Mouse (Mus musculus): ENCODE measurements around the gene Efnb2.

The Efnb2 gene

DNA sequence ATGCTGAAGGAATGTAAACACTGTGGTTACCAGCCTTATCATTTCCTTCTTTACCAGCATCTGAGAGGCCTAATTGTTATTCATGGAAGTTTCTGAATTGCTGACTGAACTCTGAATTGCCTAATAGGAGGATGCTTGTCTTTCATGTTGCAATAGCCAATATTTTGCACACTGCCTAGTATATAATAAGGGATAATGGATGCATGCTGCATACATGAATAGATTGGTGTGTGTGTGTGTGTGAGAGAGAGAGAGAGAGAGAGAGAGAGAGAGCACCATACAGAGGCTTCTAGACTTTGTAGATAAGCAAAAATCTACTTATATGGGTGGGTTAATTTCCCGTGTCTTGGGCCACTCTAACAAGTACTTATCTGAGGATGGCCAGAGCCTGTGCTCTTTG, 47.2 kb downstream of the Efnb2 start:
- no peak for DNase-seq (ENCODE audit: low spot score in 2 of 2)

GRCm38 (mm10) chr8:8611928-8612327, 49.1 kb downstream of the Efnb2 start:
- DNase-seq (ENCODE audit: low spot score in 2 of 2) = no peak

GRCm38 (mm10) chr8:8609791-8610190, 51.3 kb downstream of the Efnb2 start:
- no peak for DNase-seq (ENCODE audit: low spot score in 2 of 2)

DNA sequence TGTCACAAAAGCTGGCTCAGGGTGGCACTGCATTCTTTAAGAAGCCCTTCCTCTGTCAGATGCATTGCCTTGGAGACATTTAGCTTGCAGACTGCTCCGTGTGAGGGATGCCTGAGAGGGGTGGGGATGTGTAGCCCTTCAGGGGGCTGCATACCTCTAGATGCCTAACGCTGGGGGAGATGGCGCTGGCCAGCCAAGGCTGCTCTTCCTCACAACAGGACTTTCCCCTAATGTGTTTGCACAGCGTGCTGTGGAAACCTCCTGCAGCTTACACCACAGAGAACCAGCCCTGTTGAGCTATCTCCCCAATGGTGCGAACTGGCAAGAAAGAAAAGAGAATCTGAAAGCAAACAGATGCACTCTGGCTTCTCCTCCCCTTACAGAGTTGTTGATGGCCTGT, 51.9 kb downstream of the Efnb2 start:
- no peak for DNase-seq (ENCODE audit: low spot score in 2 of 2)

DNA sequence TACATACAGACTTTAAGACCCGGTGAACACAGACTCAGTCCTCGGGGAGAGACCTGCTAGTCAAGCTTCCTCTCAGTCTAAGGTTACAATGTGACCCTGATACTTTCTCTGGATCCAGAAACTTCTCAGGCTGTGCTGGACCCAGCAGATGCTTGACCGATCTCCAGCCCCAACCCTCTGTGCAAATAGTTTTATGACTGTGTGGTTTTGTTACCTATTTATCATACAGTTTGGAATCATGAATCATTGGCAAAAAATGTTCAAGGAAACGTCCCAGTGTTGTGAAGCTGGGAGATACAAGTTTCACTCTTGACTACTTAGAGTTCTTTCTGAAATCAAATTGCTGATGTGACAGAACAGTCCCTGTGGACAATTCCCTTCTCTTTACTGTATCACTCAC, 55.4 kb downstream of the Efnb2 start:
- DNase-seq (ENCODE audit: low spot score in 2 of 2) = no peak

DNA sequence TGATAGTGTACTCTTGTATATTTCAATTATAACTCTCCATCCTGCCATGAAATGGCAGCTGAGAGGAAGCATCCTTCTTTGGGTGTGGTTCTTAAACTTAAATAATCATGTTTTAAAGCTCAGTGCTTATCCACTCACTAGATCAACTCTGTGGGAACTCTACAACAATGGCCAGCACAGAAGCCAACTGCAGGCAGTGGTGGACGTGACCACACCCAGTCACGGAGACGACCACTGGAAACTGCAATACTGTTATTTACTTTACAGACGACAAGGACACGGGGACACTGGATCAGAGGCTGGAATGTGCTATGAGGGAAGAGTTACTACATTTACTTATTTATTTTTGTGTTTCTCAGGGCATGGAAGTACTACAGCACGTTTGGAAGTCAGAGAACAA, 57.2 kb downstream of the Efnb2 start:
- no peak for DNase-seq (ENCODE audit: low spot score in 2 of 2)

DNA sequence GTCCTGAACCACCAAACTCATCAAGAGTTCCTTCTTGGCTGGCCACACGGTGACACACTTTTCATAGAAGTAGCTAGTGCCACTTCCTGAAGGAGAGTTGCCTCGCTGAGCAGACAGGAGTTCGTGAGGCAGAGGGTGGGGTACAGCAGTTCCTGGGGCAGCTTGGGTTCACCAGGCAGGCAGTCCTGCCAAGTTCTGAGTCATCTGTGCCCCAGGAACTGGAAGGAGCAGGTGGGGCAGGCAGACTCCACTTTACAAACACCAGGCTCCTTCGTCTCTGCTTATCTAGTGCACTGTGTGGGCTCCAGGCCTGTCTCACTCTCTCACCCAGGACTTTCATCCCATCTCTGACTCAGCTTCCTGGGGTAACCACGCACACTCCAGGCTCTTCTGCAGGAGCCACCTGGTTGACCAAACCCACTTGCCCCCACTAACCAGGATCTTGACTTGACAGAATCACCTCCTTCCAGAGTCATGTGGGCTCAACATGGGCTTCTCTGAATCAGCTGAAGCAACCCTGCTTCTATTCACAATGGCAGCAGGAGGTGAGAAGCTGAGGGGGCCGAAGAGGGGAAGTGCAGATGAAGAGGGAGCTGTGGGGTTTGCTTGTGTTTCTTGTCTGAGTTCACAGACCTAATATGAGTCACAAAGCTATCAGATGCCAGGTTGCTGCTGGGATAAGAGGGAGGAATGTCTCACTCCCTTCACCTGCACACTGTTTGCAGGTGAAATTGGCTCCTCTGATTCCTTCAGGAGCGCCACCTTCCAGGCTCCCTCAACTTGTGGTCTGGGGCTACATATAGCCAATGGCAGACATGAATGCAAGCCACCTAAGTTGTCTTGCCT, 58.2 kb downstream of the Efnb2 start:
- no peak for DNase-seq (ENCODE audit: low spot score in 2 of 2)

DNA sequence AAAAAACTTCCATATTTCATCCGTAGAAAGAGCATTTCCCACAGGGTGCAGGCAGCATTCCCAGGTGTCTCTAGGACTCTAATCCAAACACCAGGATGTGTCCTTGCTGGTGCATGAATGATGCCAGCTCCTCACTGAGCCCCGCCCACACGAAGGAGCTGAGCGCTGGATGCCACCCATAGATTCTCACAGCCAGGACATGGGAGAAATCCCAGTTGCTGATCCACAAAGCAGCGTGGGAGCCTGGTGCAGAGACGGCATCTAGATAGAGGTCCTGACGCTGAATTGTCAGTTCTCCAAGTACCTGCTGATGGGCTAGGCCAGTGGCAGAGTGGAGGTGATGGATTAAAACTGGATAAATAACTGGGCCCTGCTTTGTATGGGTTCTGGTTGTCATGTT, 61.1 kb downstream of the Efnb2 start:
- DNase-seq (ENCODE audit: low spot score in 2 of 2) = no peak

GRCm38 (mm10) chr8:8597434-8597833, 63.6 kb downstream of the Efnb2 start:
- no peak for DNase-seq (ENCODE audit: low spot score in 2 of 2)

DNA sequence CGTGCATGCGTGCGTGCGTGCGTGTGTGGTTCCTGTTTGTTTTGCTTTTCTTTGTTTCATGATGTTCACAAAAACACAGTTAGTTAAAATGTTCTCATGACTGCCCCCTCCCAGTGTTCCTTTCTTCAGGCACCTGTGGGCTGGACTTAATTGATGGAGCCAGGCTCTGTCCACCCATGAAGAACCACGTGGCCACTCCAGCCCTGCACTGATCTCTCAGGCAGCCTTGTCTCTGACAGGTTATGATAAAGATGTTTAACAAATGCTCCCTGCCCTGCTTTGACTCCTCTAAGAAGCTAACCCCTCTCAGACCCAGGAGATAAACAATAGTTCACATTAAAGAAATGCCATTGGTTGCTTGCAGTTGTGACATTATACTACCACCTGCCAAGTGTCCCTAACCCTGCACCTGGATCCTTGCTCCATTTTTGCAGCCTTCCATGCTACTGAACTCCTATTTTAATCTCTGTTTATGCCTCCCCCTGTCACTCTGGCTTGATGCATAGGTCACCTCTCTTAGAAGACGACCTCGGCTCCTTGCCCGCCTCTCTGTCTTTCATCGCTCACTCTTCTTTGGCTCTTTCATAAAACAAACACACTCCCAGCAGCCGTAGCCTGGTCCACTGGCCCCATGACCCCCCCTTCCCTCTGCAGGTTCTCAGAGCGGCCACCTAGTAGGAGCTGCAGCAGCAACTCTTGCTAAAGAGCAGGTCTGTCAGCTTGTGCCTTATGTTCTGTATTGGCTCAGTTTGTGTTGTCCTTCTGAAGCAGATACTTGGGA, 65.0 kb downstream of the Efnb2 start:
- DNase-seq (ENCODE audit: low spot score in 2 of 2) = no peak

DNA sequence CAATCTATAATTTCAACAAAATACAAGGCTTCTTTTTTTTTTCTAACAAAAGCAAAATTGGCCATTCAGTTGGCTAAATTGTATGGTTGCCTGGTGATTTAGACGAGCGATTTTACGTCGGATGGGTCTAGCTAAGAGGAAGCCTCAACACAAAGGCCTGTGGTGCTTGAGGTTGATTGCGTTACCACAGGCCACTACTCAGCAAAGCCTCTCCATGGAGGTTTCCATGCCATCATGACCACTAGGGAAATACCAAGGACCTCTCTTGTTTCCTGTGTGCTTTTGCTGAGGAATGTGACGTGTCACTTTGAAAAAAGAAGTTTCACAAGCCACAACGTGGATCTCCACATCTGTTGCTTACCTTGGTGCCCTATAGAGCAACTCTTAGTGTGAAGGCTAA, 67.2 kb downstream of the Efnb2 start:
- no peak for DNase-seq (ENCODE audit: low spot score in 2 of 2)

DNA sequence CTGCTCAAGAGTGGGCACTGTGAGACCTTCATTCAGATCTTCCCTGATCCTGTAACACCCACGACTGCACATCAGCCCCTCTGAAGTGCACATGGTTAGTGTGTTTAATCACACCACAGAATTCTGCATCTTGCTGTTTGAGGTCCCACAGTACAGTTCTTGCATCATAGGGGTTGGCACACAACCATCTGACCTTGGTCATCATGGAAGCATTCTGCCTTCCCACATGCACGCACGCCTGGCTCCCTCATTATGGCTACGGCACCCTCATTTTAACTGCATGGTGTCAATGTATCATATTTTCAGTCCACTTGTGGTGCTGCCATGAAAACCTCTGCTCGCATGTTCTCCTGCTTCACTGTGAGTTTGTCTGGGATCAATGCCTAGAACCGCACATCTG, 67.7 kb downstream of the Efnb2 start:
- no peak for DNase-seq (ENCODE audit: low spot score in 2 of 2)

GRCm38 (mm10) chr8:8592331-8592730, 68.7 kb downstream of the Efnb2 start:
- DNase-seq (ENCODE audit: low spot score in 2 of 2) = no peak

- no peak for DNase-seq (ENCODE audit: low spot score in 2 of 2)
Observed at GRCm38 (mm10) chr8:8583981-8584377, 77.1 kb downstream of the Efnb2 start.

DNA sequence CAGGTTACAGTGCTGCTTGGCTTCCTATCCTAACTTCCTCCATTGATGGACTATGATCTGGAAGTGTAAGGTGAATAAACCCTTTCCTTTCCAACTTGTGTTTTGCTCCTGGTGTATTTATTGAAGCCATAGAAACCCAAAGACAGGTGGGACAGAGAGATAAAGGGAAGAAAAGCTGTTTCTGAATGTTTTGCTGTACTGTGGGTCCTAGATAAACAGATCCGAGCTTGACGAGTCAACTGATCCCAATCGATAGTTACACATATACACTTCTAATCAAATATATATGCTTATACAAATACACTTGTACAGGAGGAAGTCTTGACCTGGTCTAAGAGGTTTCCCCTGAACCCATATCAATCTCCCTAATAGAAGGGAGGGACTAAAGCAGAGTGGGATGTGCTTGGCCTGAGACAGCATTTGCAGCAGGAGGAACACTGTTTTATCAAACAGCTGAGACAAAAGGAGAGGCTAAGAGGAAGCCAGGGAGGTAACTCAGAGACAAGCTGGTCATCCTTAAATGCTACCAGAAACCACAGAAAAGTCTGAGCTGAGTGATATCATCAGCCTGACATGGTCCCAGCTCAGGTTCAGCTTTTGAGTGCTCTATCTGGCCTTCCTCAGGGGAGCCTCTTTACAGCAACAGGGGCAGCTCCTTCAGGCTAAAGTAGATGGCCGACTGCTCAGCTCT, 77.6 kb downstream of the Efnb2 start:
- no peak for DNase-seq (ENCODE audit: low spot score in 2 of 2)

GRCm38 (mm10) chr8:8577770-8578303, 83.2 kb downstream of the Efnb2 start:
- DNase-seq (ENCODE audit: low spot score in 2 of 2) = no peak

DNA sequence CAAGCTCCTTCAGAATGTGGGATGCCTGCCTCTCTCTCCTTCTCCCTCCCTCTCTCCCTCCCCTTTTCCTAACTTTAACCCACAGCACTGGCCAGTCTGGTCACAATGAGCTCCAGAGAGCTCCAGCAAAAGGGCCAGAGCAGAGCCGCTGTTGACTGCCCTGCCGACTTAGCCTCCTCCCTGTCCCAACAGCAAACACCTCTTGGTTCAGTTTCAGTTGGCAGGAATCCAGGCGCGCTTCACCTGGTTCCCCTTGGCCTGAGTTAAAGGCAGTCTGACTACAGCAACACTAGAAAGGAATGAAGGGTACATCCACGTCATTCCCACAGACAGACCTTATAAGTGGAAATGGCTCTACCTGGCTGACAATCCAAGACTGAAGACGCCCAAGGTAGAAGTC, 84.2 kb downstream of the Efnb2 start:
- no peak for DNase-seq (ENCODE audit: low spot score in 2 of 2)

DNA sequence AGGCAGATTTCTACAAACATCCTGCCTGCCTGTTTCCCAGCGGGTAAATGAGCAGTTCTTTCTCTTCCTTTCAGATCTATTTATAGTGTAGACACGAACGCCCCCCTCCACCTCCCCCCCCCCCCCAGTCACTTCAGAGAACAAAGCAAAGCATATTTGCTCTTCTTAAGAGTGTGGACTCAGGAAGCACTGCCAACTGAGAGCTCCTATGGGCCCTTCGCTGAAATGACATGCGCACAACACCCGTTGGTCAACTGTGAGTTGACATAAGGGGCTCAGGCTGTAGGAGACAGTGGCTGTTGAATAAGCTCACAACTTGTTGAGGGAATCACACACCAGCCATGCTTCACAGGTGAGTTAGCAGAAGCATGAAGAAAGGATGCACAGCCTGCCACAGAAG, 84.8 kb downstream of the Efnb2 start:
- no peak for DNase-seq (ENCODE audit: low spot score in 2 of 2)

DNA sequence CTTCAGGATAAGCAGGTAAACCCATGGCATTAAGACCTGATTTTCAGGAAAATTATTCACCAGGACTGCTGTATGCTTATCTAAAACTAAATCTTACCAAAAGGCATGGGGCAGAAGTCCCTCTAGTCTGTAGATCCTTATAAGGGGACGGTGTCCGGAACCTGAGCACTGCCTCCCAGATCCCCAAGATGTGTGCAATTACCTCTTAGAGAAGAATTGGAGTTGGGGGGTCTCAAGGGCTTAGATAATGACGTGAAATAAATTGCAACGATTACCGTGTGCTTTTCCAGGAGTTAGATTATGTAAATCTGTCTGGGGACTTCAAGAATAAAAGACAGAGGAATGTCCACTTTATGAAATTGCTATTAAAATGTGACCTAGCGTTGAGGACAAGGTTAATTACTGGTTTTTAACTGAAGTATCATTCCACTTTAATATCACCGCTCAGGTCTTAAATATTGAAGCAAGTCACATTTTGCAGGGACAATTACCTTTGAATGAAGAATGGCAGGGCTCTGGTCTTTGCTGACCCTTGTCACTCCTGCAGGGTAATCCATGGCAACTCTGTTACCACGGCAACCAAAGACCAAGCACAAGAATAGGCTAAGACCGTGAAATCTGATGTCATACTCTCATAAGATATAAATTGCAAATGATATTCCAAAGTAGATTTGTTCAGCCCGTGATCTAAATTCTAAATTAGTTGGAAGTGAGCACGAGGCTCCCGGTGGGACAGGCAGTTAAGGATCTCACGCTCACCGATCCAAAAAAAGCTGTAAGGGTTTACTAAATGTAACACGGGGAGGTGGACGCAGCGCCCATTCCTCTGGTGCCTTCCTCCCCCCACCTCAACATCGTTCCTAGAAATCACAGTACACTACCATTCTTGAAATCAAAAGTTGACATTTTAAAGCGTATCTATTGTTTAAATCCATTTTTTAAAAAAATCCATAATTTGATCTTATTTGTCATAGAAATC, 86.2 kb downstream of the Efnb2 start:
- DNase-seq (ENCODE audit: low spot score in 2 of 2) = no peak

DNA sequence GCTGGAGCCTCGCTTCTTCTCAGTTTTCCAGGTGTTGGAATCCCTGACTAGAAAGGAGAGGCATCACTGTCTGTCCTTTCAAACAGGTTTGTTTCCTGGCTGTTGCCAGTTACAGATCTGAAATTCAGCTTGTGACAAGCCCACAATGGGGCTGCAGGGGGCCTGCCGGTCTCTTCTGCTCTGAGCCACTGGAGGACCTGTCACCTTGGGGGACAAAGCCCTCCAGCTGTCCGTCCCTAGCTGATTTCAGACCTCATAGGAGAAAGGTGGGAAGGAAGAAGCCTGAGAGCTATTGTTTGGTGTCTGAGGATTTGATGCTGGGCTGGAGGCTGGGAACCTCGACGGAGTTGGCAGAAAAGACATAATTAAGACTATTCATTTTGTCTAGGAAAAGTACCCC, 88.8 kb downstream of the Efnb2 start:
- no peak for DNase-seq (ENCODE audit: low spot score in 2 of 2)

DNA sequence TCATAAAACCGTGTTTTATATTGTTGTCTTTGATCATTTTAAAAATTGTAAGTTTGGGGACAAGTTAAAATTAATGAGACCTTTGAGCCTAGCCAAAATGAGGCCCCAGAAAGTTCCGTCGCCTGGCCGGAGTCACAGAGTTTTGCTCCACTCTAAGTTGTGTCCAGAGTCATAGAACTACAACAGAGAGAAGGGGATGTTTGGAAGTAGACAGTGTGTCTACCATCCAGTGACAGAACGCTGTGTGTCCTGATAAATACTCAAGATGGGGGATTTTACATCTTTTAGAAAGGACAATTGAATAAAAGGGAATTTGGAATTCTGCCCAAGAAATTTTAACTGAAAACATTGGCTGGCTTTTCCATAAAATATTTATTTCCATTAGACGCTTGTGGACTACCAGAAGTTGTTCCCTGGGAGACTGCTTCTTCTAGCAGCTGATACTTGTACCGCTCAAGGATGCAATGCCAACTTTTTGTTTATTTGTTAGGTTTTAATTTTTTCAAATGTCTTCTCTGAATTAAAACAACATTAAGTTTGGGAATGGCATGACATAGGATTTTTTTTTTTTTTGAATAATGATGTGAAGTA, 89.3 kb downstream of the Efnb2 start:
- no peak for DNase-seq (ENCODE audit: low spot score in 2 of 2)

Data from natural killer cell, adult 2 months (primary cell).